11 mouse cellular contexts compared by ENCODE assay signal in genomic region chr14:116928796-116929529, GRCm38 (mm10). TPM values are rescaled to one million over a fixed set of nuclear protein-coding genes. Genes with fewer than 3 reads are reported as not detected.
DNase-seq lines count a peak whose midpoint lies in the region; ATAC-seq lines count a peak whose summit lies in the region.
"Had no signal": no experiment of that assay in that cellular context is flagged by ENCODE, and none has a peak within 500 bp of the region (broad histone marks: within the 10 kb centered on the region; RNA-seq: fewer than 3 reads in every experiment).

No protein-coding gene starts in this region.

- DNase-seq in adrenal gland, postnatal 10 days = peak; percentile 23
- no peak for DNase-seq in adrenal gland, adult 8-10 months
- peak; percentile 96 for DNase-seq in 3T3-L1 (ENCODE audit: low read depth, low spot score)
- DNase-seq in forebrain, embryonic 14.5 days (ENCODE audit: low spot score) = peak; percentile 50
- no peak for DNase-seq in midbrain, embryonic 10.5 days (ENCODE audit: low spot score)
- no peak for DNase-seq in ovary, adult 18-20 months (ENCODE audit: low spot score)
- DNase-seq in spleen, postnatal 36 days (ENCODE audit: low spot score in 2 of 2) = no peak
- DNase-seq in kidney, adult 18-20 months = no peak
- DNase-seq: lung, postnatal 4 days had no signal

- peak overlapping the region; percentile 84; the same call in 1 of the 2 replicates for H3K9ac ChIP-seq in forebrain, embryonic 14.5 days (ENCODE audit: low read length)

- peak overlapping the region; percentile 87 for H3K4me2 ChIP-seq in forebrain, embryonic 14.5 days (ENCODE audit: low read length)

- 33% methylated on average over 7 of the region's 7 CpGs for WGBS in forebrain, embryonic 14.5 days
- WGBS in midbrain, embryonic 10.5 days = 67% methylated on average over 7 of the region's 7 CpGs

- ATAC-seq in forebrain, embryonic 14.5 days = no peak
- ATAC-seq: activated CD4-positive, CD25-positive, alpha-beta regulatory T cell, adult 4 months had no signal

- no peaks in the 10 kb centered on the region for H3K27me3 ChIP-seq in forebrain, embryonic 14.5 days (replicated peaks; ENCODE audit: control insufficient read depth, insufficient read depth, low read length)
- H3K27me3 ChIP-seq in midbrain, embryonic 10.5 days (ENCODE audit: low read depth, poor library complexity, severe bottlenecking) = no peaks in the 10 kb centered on the region

- no peaks in the 10 kb centered on the region for H3K9me3 ChIP-seq in forebrain, embryonic 14.5 days (replicated peaks; ENCODE audit: control insufficient read depth, low read length)
- H3K9me3 ChIP-seq in midbrain, embryonic 10.5 days (replicated peaks) = no peaks in the 10 kb centered on the region

- H3K27ac ChIP-seq in forebrain, embryonic 14.5 days (ENCODE audit: low read depth, low read length) = no peak overlapping the region
- peak overlapping the region; percentile 99 for H3K27ac ChIP-seq in midbrain, embryonic 10.5 days (replicated peaks)

- H3K36me3 ChIP-seq in forebrain, embryonic 14.5 days (ENCODE audit: control insufficient read depth, insufficient read depth, low read length) = no peaks in the 10 kb centered on the region
- no peaks in the 10 kb centered on the region for H3K36me3 ChIP-seq in midbrain, embryonic 10.5 days

- peaks cover 19% of the 10 kb centered on the region for H3K4me1 ChIP-seq in forebrain, embryonic 14.5 days (ENCODE audit: control insufficient read depth, insufficient read depth, low read length)
- H3K4me1 ChIP-seq in midbrain, embryonic 10.5 days = peaks cover 38% of the 10 kb centered on the region

- peak overlapping the region; percentile 78 for H3K4me3 ChIP-seq in forebrain, embryonic 14.5 days (ENCODE audit: low read depth, low read length)
- H3K4me3 ChIP-seq in midbrain, embryonic 10.5 days = peak overlapping the region; percentile 96

RNA-seq across cellular contexts. Expression of gene Gpc6, which starts 3.8 kb away (rescaled TPM):
- 10 to 100 TPM; 18.9 to 19.9 TPM for total RNA-seq in adrenal gland, postnatal 10 days (2021)
- total RNA-seq in adrenal gland, adult 8-10 months (2022) = 10 to 100 TPM; 12.2 to 13.8 (median 13.0) TPM
- 9.0 and 12.1 TPM in 2 replicates for polyA plus RNA-seq in forebrain, embryonic 14.5 days (2014; fragmentation: Nextera tagmentation; extraction: Ambion mirVana)
- 36.6 and 37.7 TPM in 2 replicates for polyA plus RNA-seq in midbrain, embryonic 10.5 days (2016; fragmentation: Nextera tagmentation; extraction: Ambion mirVana)
- total RNA-seq: common myeloid progenitor, adult 5-6 weeks had no signal
- polyA plus RNA-seq: activated CD4-positive, CD25-positive, alpha-beta regulatory T cell, adult 4 months had no signal

Comparison
In these comparisons a context has a peak if more than half of its experiments do, and no peak if none do; other contexts are left out.
1. DNase-seq: peak in adrenal gland, postnatal 10 days (single experiment), 3T3-L1 (single experiment) and forebrain, embryonic 14.5 days (single experiment); none in adrenal gland, adult 8-10 months (single experiment), midbrain, embryonic 10.5 days (single experiment), ovary, adult 18-20 months (single experiment), spleen, postnatal 36 days (0 of 2) and kidney, adult 18-20 months (single experiment).